Mouse (Mus musculus) lung, postnatal 0 days (tissue): Measurements from ENCODE around the gene Sez6l. TPM values are rescaled to one million over a fixed set of nuclear protein-coding genes. Genes with fewer than 3 reads are reported as not detected.

Experiments used
- ATAC-seq: fragments of 200-750 bp; cut with Nextera tagmentation; 2 replicates; pipeline ENCODE4 v1.8.0; 2017; ENCODE audit warnings: moderate library complexity
- DNase-seq: peaks from one replicate; pipeline ENCODE4 v3.0.0-alpha.2; 2016; ENCODE audit warnings: low spot score
- H3K27ac ChIP-seq: fragments of 300-500 bp; sonication (generic); 2 replicates; pipeline ENCODE4 v1.5.1; 2014; ENCODE audit warnings: antibody characterized with exemption, mild to moderate bottlenecking, low read length, mixed read lengths
- H3K27me3 ChIP-seq: fragments of 300-500 bp; sonication (generic); replicated peaks from 2 replicates; pipeline ENCODE4 v1.6.1; 2014; ENCODE audit warnings: low read length, mixed read lengths; ENCODE audit not compliant: insufficient read depth
- H3K36me3 ChIP-seq: fragments of 300-500 bp; sonication (generic); 2 replicates; pipeline ENCODE4 v1.6.1; 2014; ENCODE audit warnings: low read length, mixed read lengths; ENCODE audit not compliant: insufficient read depth
- H3K4me1 ChIP-seq: fragments of 300-500 bp; sonication (generic); 2 replicates; pipeline ENCODE4 v1.6.1; 2014; ENCODE audit warnings: antibody characterized with exemption, low read depth, low read length, mixed read lengths; ENCODE audit not compliant: insufficient read depth
- H3K4me2 ChIP-seq: fragments of 300-500 bp; sonication (generic); replicated peaks from 2 replicates; pipeline ENCODE4 v1.6.1; 2014; ENCODE audit warnings: low read depth, mild to moderate bottlenecking, low read length, moderate library complexity, mixed read lengths
- H3K4me3 ChIP-seq: fragments of 300-500 bp; sonication (generic); 2 replicates; pipeline ENCODE4 v1.5.1; 2014; ENCODE audit warnings: low read depth, low read length
- H3K9ac ChIP-seq: fragments of 300-500 bp; sonication (generic); replicated peaks from 2 replicates; pipeline ENCODE4 v1.6.1; 2014; ENCODE audit warnings: low read depth, mild to moderate bottlenecking
- H3K9me3 ChIP-seq: fragments of 300-500 bp; sonication (generic); 2 replicates; pipeline ENCODE4 v1.6.1; 2016; ENCODE audit warnings: low read length, mixed read lengths
- CTCF ChIP-seq: IDR thresholded peaks from 2 replicates; pipeline ENCODE4 v1.5.1; 2016; ENCODE audit warnings: antibody characterized with exemption, mild to moderate bottlenecking
- EP300 ChIP-seq: IDR thresholded peaks from 2 replicates; pipeline ENCODE4 v1.6.1; 2016; ENCODE audit warnings: antibody characterized with exemption, mild to moderate bottlenecking, control low read depth
- WGBS: fragments of 180-500 bp; shearing (Covaris S2); extraction: QIAGEN DNeasy Blood & Tissue Kit; methylation state at CpG from one replicate; pipeline ENCODE4 v1.1.7; 2014; 5-methylcytosine and 5-hydroxymethylcytosine counted together
- polyA plus RNA-seq: library from polyadenylated mRNA; unstranded; fragments of >200 nt; fragmentation: Nextera tagmentation; extraction: Ambion mirVana; gene quantifications from 2 replicates; pipeline ENCODE4 v1.2.1, GENCODE M21; 2015

Gene Sez6l
- polyA plus RNA-seq, 1 experiment from 2014 or later, result 0.11 TPM

DNA sequence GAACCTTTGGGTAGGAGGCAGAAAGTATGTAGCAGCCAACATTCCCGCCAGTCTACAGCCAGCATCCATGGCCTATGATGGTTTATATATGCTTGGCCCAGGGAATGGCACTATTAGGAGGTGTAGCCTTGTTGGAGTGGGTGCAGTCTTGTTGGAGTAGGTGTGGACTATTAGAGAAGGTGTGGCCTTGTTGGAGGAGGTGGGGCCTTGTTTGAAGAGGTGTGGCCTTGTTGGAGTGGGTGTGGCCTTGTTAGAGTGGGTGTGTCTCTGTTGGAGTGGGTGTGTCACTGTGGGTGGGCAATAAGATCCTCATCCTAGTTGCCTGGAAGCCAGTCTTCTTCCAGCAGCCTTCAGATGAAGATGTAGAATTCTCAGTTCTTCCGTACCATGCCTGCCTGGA is 53.2 kb downstream of the Sez6l start:
- H3K27me3 ChIP-seq, result no peaks in the 10 kb centered on the region
- DNase-seq (no peak), ATAC-seq (no peak)
- TF ChIP-seq CTCF (no peak), EP300 (no peak)
- H3K36me3 ChIP-seq, result no peaks in the 10 kb centered on the region
- H3K4me3 ChIP-seq, result no peak overlapping the region
- no peak overlapping the region for H3K4me2 ChIP-seq
- 89% methylated on average over 2 of the region's 2 CpGs for WGBS
- no peaks in the 10 kb centered on the region for H3K9me3 ChIP-seq
- H3K9ac ChIP-seq, result no peak overlapping the region
- H3K4me1 ChIP-seq, result no peaks in the 10 kb centered on the region
- H3K27ac ChIP-seq, result no peak overlapping the region

DNA sequence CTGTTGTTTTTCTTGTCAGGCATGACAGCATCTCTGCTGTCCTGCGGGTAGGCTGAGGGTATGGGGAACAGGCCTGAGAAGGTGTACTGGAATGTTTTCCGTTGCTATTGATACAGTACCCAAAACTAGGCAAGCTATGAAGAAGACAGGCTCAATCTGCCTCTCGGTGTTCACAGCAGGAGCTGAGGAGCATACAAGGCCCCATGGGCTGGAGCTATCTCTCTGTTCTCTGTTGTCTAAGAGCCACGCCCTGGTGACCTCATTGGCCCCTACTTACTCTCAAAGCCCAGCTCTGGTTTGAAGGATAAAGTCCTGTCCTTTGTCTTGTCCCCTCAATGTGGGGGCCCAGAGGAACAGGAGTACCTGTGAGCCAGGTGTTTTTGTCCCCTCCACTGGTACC is 53.7 kb downstream of the Sez6l start:
- no peaks in the 10 kb centered on the region for H3K36me3 ChIP-seq
- ATAC-seq, result no peak
- DNase-seq, result no peak
- no peaks in the 10 kb centered on the region for H3K4me1 ChIP-seq
- no peaks in the 10 kb centered on the region for H3K9me3 ChIP-seq
- no peak for TF ChIP-seq CTCF
- TF ChIP-seq EP300, result no peak
- 78% methylated on average over 4 of the region's 4 CpGs for WGBS
- H3K27me3 ChIP-seq, result no peaks in the 10 kb centered on the region
- H3K27ac ChIP-seq, result no peak overlapping the region
- H3K9ac ChIP-seq, result no peak overlapping the region
- H3K4me2 ChIP-seq, result no peak overlapping the region
- H3K4me3 ChIP-seq, result no peak overlapping the region

- DNase-seq (no peak), ATAC-seq (peak; percentile 33; the same call in 1 of the 2 replicates)
- no peaks in the 10 kb centered on the region for H3K9me3 ChIP-seq
- H3K36me3 ChIP-seq, result no peaks in the 10 kb centered on the region
- WGBS, result 15% methylated on average over 19 of the region's 19 CpGs
- H3K4me3 ChIP-seq, result no peak overlapping the region
- no peaks in the 10 kb centered on the region for H3K4me1 ChIP-seq
- H3K27me3 ChIP-seq, result no peaks in the 10 kb centered on the region
- no peak overlapping the region for H3K27ac ChIP-seq
- TF ChIP-seq CTCF, result no peak
- TF ChIP-seq EP300, result no peak
- no peak overlapping the region for H3K9ac ChIP-seq
- no peak overlapping the region for H3K4me2 ChIP-seq
Measured at GRCm38 (mm10) chr5:112521703-112522527, 55.1 kb downstream of the Sez6l start.

- H3K4me2 ChIP-seq, result no peak overlapping the region
- no peaks in the 10 kb centered on the region for H3K4me1 ChIP-seq
- DNase-seq (no peak), ATAC-seq (no peak)
- no peaks in the 10 kb centered on the region for H3K9me3 ChIP-seq
- TF ChIP-seq CTCF, result no peak
- TF ChIP-seq EP300, result no peak
- H3K4me3 ChIP-seq, result no peak overlapping the region
- no peak overlapping the region for H3K9ac ChIP-seq
- 20% methylated on average over 8 of the region's 8 CpGs for WGBS
- no peaks in the 10 kb centered on the region for H3K36me3 ChIP-seq
- no peaks in the 10 kb centered on the region for H3K27me3 ChIP-seq
- H3K27ac ChIP-seq, result no peak overlapping the region
Measured at GRCm38 (mm10) chr5:112520826-112521702, 55.9 kb downstream of the Sez6l start.

DNA sequence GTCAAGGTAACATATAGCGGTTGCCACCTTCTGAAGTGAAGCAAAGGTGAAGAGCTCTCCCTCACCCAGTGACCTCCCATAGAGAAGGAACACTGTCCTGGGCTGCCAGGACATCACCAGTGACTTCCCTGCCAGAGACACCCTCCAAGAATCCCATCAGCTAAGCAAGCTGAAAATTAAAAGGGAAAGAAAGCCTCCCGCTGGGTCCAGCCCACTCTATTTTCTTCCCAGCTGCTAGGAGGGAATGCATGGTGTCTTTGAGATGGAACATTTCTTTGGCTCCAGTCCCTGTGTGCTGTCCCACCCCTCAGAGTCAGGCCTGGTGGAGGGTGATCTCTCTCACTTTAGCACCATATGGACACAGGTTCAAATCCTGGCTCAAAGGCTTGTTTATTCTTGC is 58.2 kb downstream of the Sez6l start:
- 72% methylated on average over 2 of the region's 2 CpGs for WGBS
- H3K27me3 ChIP-seq, result no peaks in the 10 kb centered on the region
- H3K4me2 ChIP-seq, result no peak overlapping the region
- no peak for TF ChIP-seq EP300
- TF ChIP-seq CTCF, result no peak
- no peaks in the 10 kb centered on the region for H3K4me1 ChIP-seq
- ATAC-seq (no peak), DNase-seq (no peak)
- H3K4me3 ChIP-seq, result no peak overlapping the region
- H3K9ac ChIP-seq, result no peak overlapping the region
- H3K36me3 ChIP-seq, result no peaks in the 10 kb centered on the region
- no peak overlapping the region for H3K27ac ChIP-seq
- no peaks in the 10 kb centered on the region for H3K9me3 ChIP-seq

DNA sequence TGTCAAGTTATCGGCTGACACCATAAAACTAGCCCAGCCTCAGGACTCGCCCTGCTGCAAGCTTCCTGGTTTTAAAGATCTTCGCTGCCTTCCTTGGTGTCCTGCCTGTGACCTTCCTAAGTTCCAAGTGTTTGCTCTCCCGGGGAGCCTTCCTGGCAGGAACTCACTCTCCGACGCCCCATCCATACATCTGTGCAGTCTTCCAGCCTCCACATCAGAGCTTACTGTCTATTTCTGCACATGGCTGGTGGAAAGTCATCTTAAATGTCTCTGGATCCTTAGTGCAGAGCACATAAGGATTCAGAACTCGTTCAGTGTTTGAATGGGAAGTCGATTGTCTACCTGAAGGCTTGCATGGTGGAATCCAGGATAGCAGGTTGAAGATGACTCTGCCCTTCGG is 59.5 kb downstream of the Sez6l start:
- no peak for ATAC-seq
- DNase-seq, result no peak
- no peaks in the 10 kb centered on the region for H3K36me3 ChIP-seq
- no peaks in the 10 kb centered on the region for H3K4me1 ChIP-seq
- no peak overlapping the region for H3K27ac ChIP-seq
- H3K27me3 ChIP-seq, result no peaks in the 10 kb centered on the region
- 68% methylated on average over 9 of the region's 9 CpGs for WGBS
- TF ChIP-seq EP300 (no peak), CTCF (no peak)
- H3K9me3 ChIP-seq, result no peaks in the 10 kb centered on the region
- no peak overlapping the region for H3K4me2 ChIP-seq
- H3K4me3 ChIP-seq, result no peak overlapping the region
- no peak overlapping the region for H3K9ac ChIP-seq
